Mouse (Mus musculus) forebrain, embryonic 10.5 days (tissue): ENCODE measurements around the gene Pigv. TPM values are rescaled to one million over a fixed set of nuclear protein-coding genes. Genes with fewer than 3 reads are reported as not detected.
A peak's percentile ranks its signal among the peaks of the same experiment; 100 is the strongest.

Experiments used
- DNase-seq: peaks from one replicate; pipeline ENCODE4 v3.0.0-alpha.2; 2017; ENCODE audit warnings: low spot score; ENCODE audit errors: extremely low spot score
- H3K27ac ChIP-seq: fragments of 300-500 bp; sonication (generic); 2 replicates; pipeline ENCODE4 v1.5.1; 2016; ENCODE audit warnings: mild to moderate bottlenecking
- H3K27me3 ChIP-seq: fragments of 300-500 bp; sonication (generic); 2 replicates; pipeline ENCODE4 v1.6.1; 2016; ENCODE audit warnings: mild to moderate bottlenecking; ENCODE audit not compliant: poor library complexity, severe bottlenecking
- H3K36me3 ChIP-seq: fragments of 300-500 bp; sonication (generic); replicated peaks from 2 replicates; pipeline ENCODE4 v1.6.1; 2016; ENCODE audit warnings: mild to moderate bottlenecking, moderate library complexity
- H3K4me1 ChIP-seq: fragments of 300-500 bp; sonication (generic); 2 replicates; pipeline ENCODE4 v1.6.1; 2016
- H3K4me3 ChIP-seq: fragments of 300-500 bp; sonication (generic); 2 replicates; pipeline ENCODE4 v1.5.1; 2016; ENCODE audit warnings: mild to moderate bottlenecking, moderate library complexity
- H3K9me3 ChIP-seq: fragments of 300-500 bp; sonication (generic); 2 replicates; pipeline ENCODE4 v1.6.1; 2016; ENCODE audit warnings: mild to moderate bottlenecking, moderate library complexity
- WGBS: fragments of 180-500 bp; shearing (Covaris S2); methylation state at CpG from one replicate; pipeline ENCODE4 v1.1.7; 2016; 5-methylcytosine and 5-hydroxymethylcytosine counted together
- polyA plus RNA-seq: library from polyadenylated mRNA; unstranded; fragments of >200 nt; fragmentation: Nextera tagmentation; extraction: Ambion mirVana; gene quantifications from 2 replicates; pipeline ENCODE4 v1.2.1, GENCODE M21; 2016

Gene Pigv
- 16.3 and 17.3 TPM in 2 replicates for polyA plus RNA-seq

DNA sequence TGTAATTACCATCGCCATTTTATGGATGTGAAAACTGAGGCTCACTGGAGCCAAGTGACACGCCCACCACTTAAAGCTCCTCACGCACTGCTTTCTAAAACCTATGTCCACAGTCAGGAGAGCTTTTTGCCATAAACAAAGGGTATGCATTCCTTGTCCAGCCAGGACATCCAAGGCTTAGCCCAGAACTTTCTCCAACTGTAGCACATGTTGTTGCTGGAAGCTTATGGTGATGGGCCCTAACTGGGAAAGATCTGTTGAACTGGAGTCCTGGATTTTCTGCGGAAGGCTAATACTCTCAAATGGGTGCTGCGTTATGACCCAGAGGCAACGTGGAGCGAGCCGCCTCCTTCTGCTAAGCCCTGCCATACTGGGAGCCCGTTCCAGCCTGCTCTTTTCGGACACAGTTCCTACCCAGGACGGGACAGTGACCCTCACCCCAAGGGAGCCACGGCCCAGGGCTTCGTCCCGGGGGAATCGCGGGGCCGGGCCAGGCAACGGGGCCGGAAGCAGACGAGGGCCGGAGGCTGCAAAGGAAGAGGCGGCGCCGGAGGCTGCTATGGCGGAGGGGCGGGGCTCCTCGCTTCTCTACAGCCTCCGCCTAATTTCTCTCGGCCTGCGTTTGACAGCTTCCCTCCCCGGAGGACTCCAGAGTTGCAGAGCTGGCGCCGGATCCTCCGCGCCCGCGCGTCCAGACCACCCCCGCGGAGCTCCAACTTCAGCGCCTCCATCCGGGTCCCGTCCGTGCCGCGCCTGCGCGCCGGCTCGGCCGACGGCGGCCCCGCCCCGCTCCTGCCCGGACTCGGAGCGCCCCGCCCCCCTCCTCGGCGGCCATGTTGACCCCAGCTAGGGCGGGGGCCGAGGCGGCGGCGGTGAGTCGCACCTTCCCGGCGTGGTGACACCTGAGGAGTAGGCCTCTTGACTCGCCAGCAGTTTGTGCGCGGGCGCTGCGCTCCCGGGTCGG, at the start of gene Pigv:
Pigv (minus strand) TSS at position 767 of the 964 bp plus-strand sequence.
- WGBS: under 1% methylated on average over 76 of the region's 76 CpGs
- Histone ChIP-seq H3K27me3 (no peaks in the 10 kb centered on the region), H3K4me1 (peaks cover 75% of the 10 kb centered on the region), H3K9me3 (no peaks in the 10 kb centered on the region), H3K27ac (peak within 1 kb of the TSS; percentile 96), H3K36me3 (peaks cover 7% of the 10 kb centered on the region), H3K4me3 (peak within 1 kb of the TSS; percentile 73)
- DNase-seq: peak; percentile 93

DNA sequence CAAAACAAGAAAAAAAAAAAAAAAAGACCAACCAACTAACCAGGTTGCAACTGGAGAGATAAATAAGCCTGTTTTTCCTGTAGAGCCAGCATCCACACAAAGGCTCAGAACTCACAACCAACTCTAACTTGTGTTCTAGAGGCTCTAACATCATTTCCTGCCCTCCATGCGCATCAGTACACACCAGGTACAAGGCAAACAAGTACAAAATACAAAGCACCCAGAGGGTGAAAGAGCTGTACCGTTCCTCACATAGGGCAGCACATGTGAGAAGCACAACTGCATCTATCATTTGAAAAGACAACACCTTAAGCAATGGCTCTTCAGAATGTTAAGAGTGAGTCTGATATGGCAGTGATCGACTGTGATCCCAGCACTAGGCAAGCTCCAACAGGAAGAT, 47.3 kb upstream of the Pigv start:
- Histone ChIP-seq H3K36me3 (peaks cover 100% of the 10 kb centered on the region), H3K9me3 (no peaks in the 10 kb centered on the region), H3K27ac (no peak overlapping the region), H3K4me3 (no peak overlapping the region), H3K27me3 (no peaks in the 10 kb centered on the region), H3K4me1 (0 out of 2 replicates have a peak, but pooled peaks cover 3% of the 10 kb centered on the region)
- WGBS: 92% methylated on average over 3 of the region's 3 CpGs
- no peak for DNase-seq

DNA sequence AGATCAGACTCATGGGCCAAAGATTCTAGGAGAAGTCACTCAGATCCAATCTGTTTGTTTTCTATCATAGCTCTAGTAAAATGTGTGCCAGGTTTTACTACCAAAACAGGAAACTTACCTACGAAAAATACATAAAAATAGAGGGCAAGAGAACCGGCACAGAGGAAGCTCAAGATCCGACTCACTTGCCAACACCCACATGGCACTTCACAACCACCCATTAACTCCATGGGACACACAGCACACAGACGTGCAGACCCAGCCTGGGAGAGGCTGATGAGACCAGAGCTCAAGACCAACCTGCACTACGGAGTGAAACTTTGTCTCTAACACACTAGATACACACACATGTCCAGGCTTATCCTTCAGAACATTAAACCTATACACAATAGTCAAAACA, 40.3 kb upstream of the Pigv start:
- WGBS: 94% methylated on average over 5 of the region's 5 CpGs
- Histone ChIP-seq H3K27me3 (no peaks in the 10 kb centered on the region), H3K4me1 (peaks cover 26% of the 10 kb centered on the region), H3K36me3 (peaks cover 97% of the 10 kb centered on the region), H3K4me3 (no peak overlapping the region), H3K27ac (no peak overlapping the region), H3K9me3 (no peaks in the 10 kb centered on the region)
- no peak for DNase-seq

- Histone ChIP-seq H3K4me1 (peaks cover 37% of the 10 kb centered on the region), H3K9me3 (no peaks in the 10 kb centered on the region), H3K4me3 (no peak overlapping the region), H3K27me3 (no peaks in the 10 kb centered on the region), H3K27ac (no peak overlapping the region), H3K36me3 (peaks cover 97% of the 10 kb centered on the region)
- 91% methylated on average over 6 of the region's 6 CpGs for WGBS
- no peak for DNase-seq
Observed at GRCm38 (mm10) chr4:133711307-133712076, 39.0 kb upstream of the Pigv start.

DNA sequence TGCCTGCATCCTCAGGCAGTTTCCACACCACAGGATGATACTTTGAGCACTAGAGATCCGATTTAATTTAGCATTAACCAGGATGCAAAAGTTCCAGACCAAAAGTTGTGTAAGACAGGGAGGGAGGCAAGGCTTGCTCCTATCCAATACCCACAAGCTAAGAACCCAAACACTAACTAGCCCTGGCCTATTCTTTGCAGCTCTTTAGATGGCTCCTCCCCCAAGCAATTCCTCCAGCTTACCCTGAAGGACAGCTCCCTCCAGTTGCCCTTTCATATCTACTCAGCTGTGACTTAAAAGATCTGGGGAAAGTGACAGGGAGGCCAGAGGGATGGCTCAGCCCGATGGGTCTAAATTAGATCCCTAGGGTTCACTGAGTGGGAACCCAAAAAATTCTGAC, 36.9 kb upstream of the Pigv start:
- H3K4me3 ChIP-seq: no peak overlapping the region
- H3K27ac ChIP-seq: no peak overlapping the region
- H3K27me3 ChIP-seq: no peaks in the 10 kb centered on the region
- H3K4me1 ChIP-seq: peaks cover 38% of the 10 kb centered on the region
- DNase-seq: no peak
- 41% methylated on average over 2 of the region's 2 CpGs for WGBS
- H3K9me3 ChIP-seq: no peaks in the 10 kb centered on the region
- peaks cover 97% of the 10 kb centered on the region for H3K36me3 ChIP-seq

DNA sequence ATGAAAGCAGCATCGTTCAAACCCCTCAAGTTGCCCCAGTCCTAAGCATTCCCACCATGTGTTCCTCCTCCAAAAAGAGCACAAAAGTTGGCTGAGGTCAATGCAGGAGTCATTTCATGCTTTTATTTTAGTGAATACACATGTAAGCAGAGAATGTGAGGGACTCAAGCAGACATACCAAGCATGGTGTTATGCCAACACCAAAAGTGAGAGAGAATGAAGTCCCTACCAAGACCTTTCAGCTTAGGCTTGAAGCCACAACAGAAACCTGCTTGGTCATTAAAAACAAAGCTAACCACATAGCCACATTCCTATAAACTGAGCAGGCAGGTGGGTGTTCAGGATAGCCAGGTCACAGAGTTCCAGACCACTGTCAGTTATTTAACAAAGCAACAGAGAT, 35.0 kb upstream of the Pigv start:
- peaks cover 38% of the 10 kb centered on the region for H3K4me1 ChIP-seq
- no peak for DNase-seq
- no peak overlapping the region for H3K4me3 ChIP-seq
- H3K9me3 ChIP-seq: no peaks in the 10 kb centered on the region
- H3K27ac ChIP-seq: no peak overlapping the region; the same call in 1 of the 2 replicates
- no peaks in the 10 kb centered on the region for H3K27me3 ChIP-seq
- H3K36me3 ChIP-seq: peaks cover 97% of the 10 kb centered on the region
- 72% methylated on average over 1 of the region's 1 CpGs for WGBS

- Histone ChIP-seq H3K9me3 (no peaks in the 10 kb centered on the region), H3K27me3 (no peaks in the 10 kb centered on the region), H3K4me1 (peaks cover 38% of the 10 kb centered on the region), H3K36me3 (peaks cover 97% of the 10 kb centered on the region), H3K27ac (peak overlapping the region; percentile 15; the same call in 1 of the 2 replicates), H3K4me3 (no peak overlapping the region)
- WGBS: 67% methylated on average over 8 of the region's 8 CpGs
- no peak for DNase-seq
Observed at GRCm38 (mm10) chr4:133706956-133707355, 34.5 kb upstream of the Pigv start.

DNA sequence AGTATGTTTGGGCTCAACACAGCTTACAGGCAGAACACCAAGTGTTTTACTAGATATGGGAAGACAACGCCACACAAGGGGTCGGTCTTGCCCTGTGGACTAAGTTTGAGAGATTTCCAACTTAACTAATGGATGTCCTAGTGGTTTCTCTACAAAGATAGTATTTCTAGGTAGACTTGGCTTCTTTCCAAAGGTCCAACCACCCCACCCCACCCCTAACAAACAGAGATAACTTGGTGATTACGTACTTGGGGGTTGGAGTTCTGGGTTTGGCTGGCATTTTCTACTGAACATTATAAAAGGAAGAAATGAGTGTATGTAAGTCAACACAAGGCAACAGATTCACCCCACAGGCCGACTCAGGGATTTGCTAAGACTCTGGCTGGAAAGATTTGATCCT, 32.6 kb upstream of the Pigv start:
- peaks cover 98% of the 10 kb centered on the region for H3K36me3 ChIP-seq

DNA sequence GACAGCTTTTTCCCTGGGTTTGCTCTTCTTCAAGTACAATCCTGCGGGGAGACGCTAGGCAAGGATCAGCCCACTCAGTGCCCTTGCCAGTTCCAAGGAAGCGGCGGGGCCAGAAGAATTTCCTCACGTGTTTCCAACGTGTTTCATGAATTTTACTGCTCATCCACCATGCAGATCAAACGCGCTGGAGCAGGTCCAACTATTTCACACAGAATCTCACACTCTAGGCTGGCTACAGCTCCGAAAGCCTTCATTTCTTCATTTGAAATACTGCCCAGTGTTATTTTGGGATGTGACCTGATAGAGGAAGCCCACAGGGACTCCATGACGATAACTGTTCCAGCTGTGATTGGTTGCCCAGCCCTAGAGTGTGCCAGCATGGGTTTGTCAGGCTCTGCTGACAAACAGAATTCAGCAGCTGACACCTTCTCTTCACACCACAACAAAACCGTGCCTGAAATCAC, 28.5 kb upstream of the Pigv start:
- Histone ChIP-seq H3K27me3 (no peaks in the 10 kb centered on the region), H3K36me3 (peaks cover 100% of the 10 kb centered on the region), H3K4me1 (no peaks in the 10 kb centered on the region), H3K27ac (no peak overlapping the region), H3K9me3 (no peaks in the 10 kb centered on the region), H3K4me3 (no peak overlapping the region)
- 94% methylated on average over 11 of the region's 11 CpGs for WGBS
- DNase-seq: no peak

More for the DNA sequence above, 32.6 kb upstream of the Pigv start:
- Histone ChIP-seq H3K27ac (no peak overlapping the region), H3K4me3 (no peak overlapping the region), H3K4me1 (peaks cover 35% of the 10 kb centered on the region), H3K9me3 (no peaks in the 10 kb centered on the region), H3K27me3 (no peaks in the 10 kb centered on the region)
- no peak for DNase-seq
- 92% methylated on average over 4 of the region's 4 CpGs for WGBS

GRCm38 (mm10) chr4:133695363-133695762, 22.9 kb upstream of the Pigv start:
- Histone ChIP-seq H3K4me3 (no peak overlapping the region), H3K9me3 (no peaks in the 10 kb centered on the region), H3K27me3 (no peaks in the 10 kb centered on the region), H3K27ac (no peak overlapping the region), H3K4me1 (no peaks in the 10 kb centered on the region), H3K36me3 (peaks cover 100% of the 10 kb centered on the region)
- WGBS: 93% methylated on average over 3 of the region's 3 CpGs
- no peak for DNase-seq

- no peak for DNase-seq
- Histone ChIP-seq H3K27ac (no peak overlapping the region), H3K4me3 (no peak overlapping the region), H3K27me3 (no peaks in the 10 kb centered on the region), H3K36me3 (peaks cover 100% of the 10 kb centered on the region), H3K4me1 (no peaks in the 10 kb centered on the region), H3K9me3 (no peaks in the 10 kb centered on the region)
- 73% methylated on average over 5 of the region's 5 CpGs for WGBS
Observed at GRCm38 (mm10) chr4:133690252-133690651, 17.8 kb upstream of the Pigv start.

GRCm38 (mm10) chr4:133688417-133689067, 16.1 kb upstream of the Pigv start:
- no peaks in the 10 kb centered on the region for H3K4me1 ChIP-seq
- peaks cover 100% of the 10 kb centered on the region for H3K36me3 ChIP-seq
- H3K27ac ChIP-seq: no peak overlapping the region
- no peak overlapping the region for H3K4me3 ChIP-seq
- H3K27me3 ChIP-seq: no peaks in the 10 kb centered on the region
- no peaks in the 10 kb centered on the region for H3K9me3 ChIP-seq
- 93% methylated on average over 7 of the region's 7 CpGs for WGBS
- no peak for DNase-seq
